Mouse (Mus musculus) myocyte (in vitro differentiated cells): ENCODE results near the gene Slc25a40. TPM values are rescaled to one million over a fixed set of nuclear protein-coding genes. Genes with fewer than 3 reads are reported as not detected.

ENCODE experiments used
- H3K27me3 ChIP-seq: one replicate; pipeline ENCODE4 v1.6.1; 2011; ENCODE audit not compliant: control insufficient read depth, insufficient read depth, insufficient read length
- H3K36me3 ChIP-seq: one replicate; pipeline ENCODE4 v1.6.1; 2011; ENCODE audit not compliant: control insufficient read depth, insufficient read depth
- H3K4me2 ChIP-seq: one replicate; pipeline ENCODE4 v1.6.1; 2011; ENCODE audit warnings: low read depth, control low read depth
- H3K4me3 ChIP-seq: one replicate; pipeline ENCODE4 v1.5.1; 2011; ENCODE audit warnings: mild to moderate bottlenecking, control low read depth, moderate library complexity
- H3K79me2 ChIP-seq: one replicate; pipeline ENCODE4 v1.6.1; 2011; ENCODE audit not compliant: control insufficient read depth, insufficient read depth
- H3ac ChIP-seq: one replicate; pipeline ENCODE4 v1.6.1; 2011; ENCODE audit not compliant: control insufficient read depth, insufficient read length
- CEBPB ChIP-seq: IDR thresholded peaks from 2 replicates; pipeline ENCODE4 v1.6.1; 2011; ENCODE audit warnings: mild to moderate bottlenecking, moderate library complexity; ENCODE audit not compliant: poor library complexity, insufficient read depth, severe bottlenecking
- E2F4 ChIP-seq: IDR thresholded peaks from one replicate; pipeline ENCODE4 v1.6.1; 2011; ENCODE audit warnings: mild to moderate bottlenecking, control low read depth, moderate library complexity; ENCODE audit not compliant: insufficient read depth
- MAX ChIP-seq: IDR thresholded peaks from one replicate; pipeline ENCODE4 v1.6.1; 2011; ENCODE audit warnings: low read depth, mild to moderate bottlenecking, control low read depth
- MYOD1 ChIP-seq, 3 experiments: IDR thresholded peaks; one replicate each; pipeline ENCODE4 v1.6.1; 2011; ENCODE audit warnings: control low read depth in 2 of 3, low read depth in 2 of 3, mild to moderate bottlenecking in 2 of 3, moderate library complexity in 1 of 3; ENCODE audit not compliant: insufficient read length in 2 of 3, control insufficient read depth in 1 of 3
- MYOG ChIP-seq, 3 experiments: IDR thresholded peaks; one replicate each; pipeline ENCODE4 v1.6.1; 2011; ENCODE audit warnings: control low read depth in 2 of 3, low read depth in 2 of 3, mild to moderate bottlenecking in 2 of 3; ENCODE audit not compliant: insufficient read length in 2 of 3, control insufficient read depth in 1 of 3, insufficient read depth in 1 of 3
- POLR2A ChIP-seq: IDR thresholded peaks from one replicate; pipeline ENCODE4 v1.6.1; 2011; ENCODE audit warnings: low read depth, mild to moderate bottlenecking, control low read depth, moderate library complexity; ENCODE audit not compliant: insufficient read length
- POLR2AphosphoS2 ChIP-seq: IDR thresholded peaks from one replicate; pipeline ENCODE4 v1.6.1; 2011; ENCODE audit warnings: low read depth, control low read depth; ENCODE audit not compliant: insufficient read length
- REST ChIP-seq: IDR thresholded peaks from one replicate; pipeline ENCODE4 v1.6.1; 2011; ENCODE audit warnings: mild to moderate bottlenecking, control low read depth, moderate library complexity; ENCODE audit not compliant: insufficient read depth, insufficient read length
- SRF ChIP-seq: IDR thresholded peaks from one replicate; pipeline ENCODE4 v1.6.1; 2011; ENCODE audit warnings: low read depth; ENCODE audit not compliant: control insufficient read depth, insufficient read length
- TCF12 ChIP-seq: IDR thresholded peaks from one replicate; pipeline ENCODE4 v1.6.1; 2011; ENCODE audit warnings: mild to moderate bottlenecking, control low read depth; ENCODE audit not compliant: poor library complexity, insufficient read depth, severe bottlenecking
- TCF3 ChIP-seq: IDR thresholded peaks from one replicate; pipeline ENCODE4 v1.6.1; 2011; ENCODE audit warnings: low read depth, control low read depth; ENCODE audit not compliant: insufficient read length
- USF1 ChIP-seq: IDR thresholded peaks from one replicate; pipeline ENCODE4 v1.6.1; 2011; ENCODE audit warnings: low read depth, mild to moderate bottlenecking, control low read depth, moderate library complexity
- polyA plus RNA-seq: library from polyadenylated mRNA; unstranded; fragments of >200 nt; fragmentation: generic; extraction: Trizol; gene quantifications from one replicate; pipeline ENCODE4 v1.2.1, GENCODE M21; 2012; ENCODE audit warnings: missing spikeins

The Slc25a40 gene
- polyA plus RNA-seq, 1 experiment = 4.5 TPM

GRCm38 (mm10) chr5:8489471-8490110, 66.9 kb downstream of the Slc25a40 start:
- Histone ChIP-seq H3K79me2 (no peaks in the 10 kb centered on the region), H3ac (no peak overlapping the region), H3K4me3 (no peak overlapping the region), H3K27me3 (no peaks in the 10 kb centered on the region), H3K36me3 (no peaks in the 10 kb centered on the region), H3K4me2 (no peak overlapping the region)
- no peak for TF ChIP-seq MYOD1 (IDR thresholded peaks at IDR 0.05; ENCODE audit: control insufficient read depth in 1 of 3, insufficient read length in 2 of 3, low read depth in 2 of 3)
- TF ChIP-seq POLR2AphosphoS2 = no peak
- TF ChIP-seq USF1 = no peak
- TF ChIP-seq POLR2A = no peak
- no peak for TF ChIP-seq MAX
- TF ChIP-seq TCF12 = no peak
- no peak for TF ChIP-seq E2F4
- TF ChIP-seq MYOG (IDR thresholded peaks at IDR 0.05; ENCODE audit: control insufficient read depth in 1 of 3, insufficient read depth in 1 of 3, insufficient read length in 2 of 3, low read depth in 2 of 3) = no peak
- no peak for TF ChIP-seq REST
- TF ChIP-seq SRF = no peak
- no peak for TF ChIP-seq TCF3
- TF ChIP-seq CEBPB = no peak

GRCm38 (mm10) chr5:8491778-8492177, 69.1 kb downstream of the Slc25a40 start:
- Histone ChIP-seq H3K79me2 (no peaks in the 10 kb centered on the region), H3K4me3 (no peak overlapping the region), H3K27me3 (no peaks in the 10 kb centered on the region), H3K4me2 (no peak overlapping the region), H3ac (no peak overlapping the region), H3K36me3 (no peaks in the 10 kb centered on the region)
- no peak for TF ChIP-seq MYOG (IDR thresholded peaks at IDR 0.05; ENCODE audit: control insufficient read depth in 1 of 3, insufficient read depth in 1 of 3, insufficient read length in 2 of 3, low read depth in 2 of 3)

Other genes with a start within 250 kb of the Slc25a40 start
- gene Adam22, start 54.7 kb upstream of the Slc25a40 start, polyA plus RNA-seq = 0.10 TPM
- 8.3 TPM for gene Dbf4, start 134 bp upstream of the Slc25a40 start, polyA plus RNA-seq
- gene Rundc3b, start 200.1 kb downstream of the Slc25a40 start, polyA plus RNA-seq = not detected
- 0.89 TPM for gene Abcb1a, start 237.2 kb downstream of the Slc25a40 start, polyA plus RNA-seq